Mouse (Mus musculus): ENCODE measurements around the gene Gpha2. TPM values are rescaled to one million over a fixed set of nuclear protein-coding genes. Genes with fewer than 3 reads are reported as not detected.

Gpha2 gene
- polyA plus RNA-seq (2017; shearing (Covaris generic)), result 0.30 TPM

DNA sequence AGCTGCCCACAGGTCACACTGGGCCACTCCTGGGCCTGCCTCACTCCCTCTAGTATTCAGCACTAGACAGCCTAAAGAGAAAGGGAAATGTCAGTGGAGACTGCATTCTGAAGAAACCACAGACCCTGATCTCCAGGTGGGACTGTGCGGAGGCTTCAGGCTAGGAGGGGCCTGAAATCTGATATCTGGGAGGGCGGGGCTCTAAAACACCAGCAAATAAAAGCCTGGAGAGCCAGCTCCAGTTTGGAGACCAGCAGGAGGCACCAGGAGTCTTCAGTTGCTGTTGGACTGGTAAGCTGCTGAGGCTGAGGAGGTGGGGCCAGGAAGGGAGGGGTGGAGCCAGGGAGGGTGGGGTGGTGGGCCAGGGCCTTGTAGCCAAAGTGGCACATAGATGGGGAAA, at the start of gene Gpha2:
Gene Gpha2, plus strand, starts transcription at position 246 of the 400 bp plus-strand sequence.

DNA sequence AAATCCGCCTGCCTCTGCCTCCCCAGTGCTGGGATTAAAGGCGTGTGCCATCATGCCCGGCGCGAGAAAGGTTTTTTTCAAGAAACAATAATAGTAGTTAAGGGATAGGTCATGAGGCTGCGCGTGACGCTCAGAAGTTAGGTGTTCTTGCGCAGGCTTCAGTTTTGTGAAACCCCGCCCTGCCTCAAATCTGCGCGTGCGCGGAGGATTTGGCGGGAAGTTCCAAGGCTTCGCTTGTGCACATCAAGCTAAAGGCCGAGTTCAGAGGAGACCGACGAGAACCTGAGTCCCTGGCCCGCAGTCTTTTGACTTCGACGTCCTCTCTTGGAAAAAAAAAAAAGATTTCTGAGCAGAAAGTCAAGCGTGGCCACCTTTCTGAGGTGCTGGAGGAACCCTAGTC, 42.0 kb upstream of the Gpha2 start, which contains the start of gene Majin:
Gene Majin, plus strand, starts transcription at position 258 of the 400 bp plus-strand sequence.

DNA sequence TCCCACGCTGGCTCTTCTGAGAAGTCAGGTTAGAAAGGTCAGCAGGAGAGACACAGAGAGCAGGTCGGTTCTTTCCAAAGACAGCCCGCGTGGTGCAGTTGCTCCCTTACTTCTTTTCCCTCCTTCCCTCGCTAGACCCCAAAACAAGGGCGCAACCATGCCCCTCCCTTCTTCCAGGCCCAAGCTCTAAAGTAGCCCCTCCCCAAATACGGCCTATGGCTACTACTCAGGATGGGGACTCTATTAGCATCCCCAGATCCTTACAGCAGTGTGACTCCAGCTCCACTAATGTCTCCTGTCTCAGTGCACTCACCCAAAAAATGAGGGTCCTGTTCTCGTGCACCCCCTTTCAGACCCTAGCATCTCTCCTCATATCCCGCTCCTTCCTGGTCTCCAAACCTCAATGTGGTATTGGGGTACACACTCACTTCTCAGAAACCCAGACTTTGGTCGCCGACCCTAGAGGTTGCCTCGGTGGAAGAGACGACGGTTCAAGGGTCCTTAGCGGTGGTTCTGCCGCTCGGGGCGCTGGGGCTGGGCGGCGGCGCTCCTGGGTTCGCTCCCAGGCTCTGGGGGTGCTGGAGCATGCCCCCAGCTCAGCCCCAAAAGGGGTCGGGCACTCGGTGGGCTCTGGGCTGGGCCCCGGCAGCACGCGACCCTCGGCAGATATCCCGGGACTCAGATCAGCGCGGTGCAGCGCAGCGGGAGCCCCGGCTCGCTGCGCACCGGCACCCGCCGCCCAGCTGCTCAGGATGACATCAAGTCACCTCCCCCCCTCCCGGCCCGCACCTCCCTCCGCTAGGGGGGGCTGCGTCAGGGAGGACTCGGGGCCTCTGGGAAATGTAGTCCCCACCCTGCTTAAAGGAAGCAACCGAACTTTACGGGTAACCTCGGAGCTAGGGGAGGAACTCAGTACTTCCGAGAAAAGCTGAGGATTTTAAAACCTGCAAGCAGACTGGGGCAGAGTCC, 9.2 kb downstream of the Gpha2 start, which contains the start of gene Ppp2r5b:
Gene Ppp2r5b, minus strand, starts transcription at position 789 of the 969 bp plus-strand sequence.

GRCm38 (mm10) chr19:6241274-6242107, 15.3 kb downstream of the Gpha2 start, which contains the start of gene Atg2a:
Gene Atg2a (plus strand): TSS chr19:6241668.

GRCm38 (mm10) chr19:6276426-6277421, 50.5 kb downstream of the Gpha2 start, which contains the start of gene Ehd1:
Gene Ehd1 (plus strand): TSS chr19:6276725.

Other genes starting within 250 kb of the Gpha2 start
- gene Slc22a20, start 240.2 kb upstream of the Gpha2 start, polyA plus RNA-seq (2017; shearing (Covaris generic)), result 0.10 TPM
- 76.6 TPM for gene Capn1, start 210.5 kb upstream of the Gpha2 start, polyA plus RNA-seq (2017; shearing (Covaris generic))
- gene Syvn1, start 179.8 kb upstream of the Gpha2 start, polyA plus RNA-seq (2017; shearing (Covaris generic)), result 49.6 TPM
- 43.3 TPM for gene Mrpl49, start 168.6 kb upstream of the Gpha2 start, polyA plus RNA-seq (2017; shearing (Covaris generic))
- 794 TPM for gene Fau, start 168.5 kb upstream of the Gpha2 start, polyA plus RNA-seq (2017; shearing (Covaris generic))
- 35.9 TPM for gene Znhit2, start 165.2 kb upstream of the Gpha2 start, polyA plus RNA-seq (2017; shearing (Covaris generic))
- 15.1 TPM for gene Tm7sf2, start 158.0 kb upstream of the Gpha2 start, polyA plus RNA-seq (2017; shearing (Covaris generic))
- gene Vps51, start 149.1 kb upstream of the Gpha2 start, polyA plus RNA-seq (2017; shearing (Covaris generic)), result 93.4 TPM
- not detected for gene Tmem262, start 146.3 kb upstream of the Gpha2 start, polyA plus RNA-seq (2017; shearing (Covaris generic))
- gene Gm28374, start 144.1 kb upstream of the Gpha2 start, polyA plus RNA-seq (2017; shearing (Covaris generic)), result 0.61 TPM
- 52.7 TPM for gene Zfpl1, start 141.4 kb upstream of the Gpha2 start, polyA plus RNA-seq (2017; shearing (Covaris generic))
- gene Cdca5, start 141.4 kb upstream of the Gpha2 start, polyA plus RNA-seq (2017; shearing (Covaris generic)), result 2.2 TPM
- gene AC131692.1, start 132.0 kb upstream of the Gpha2 start, polyA plus RNA-seq (2017; shearing (Covaris generic)), result not detected
- gene Naaladl1, start 120.6 kb upstream of the Gpha2 start, polyA plus RNA-seq (2017; shearing (Covaris generic)), result 0.20 TPM
- 22.7 TPM for gene Sac3d1, start 107.7 kb upstream of the Gpha2 start, polyA plus RNA-seq (2017; shearing (Covaris generic))
- gene Snx15, start 98.1 kb upstream of the Gpha2 start, polyA plus RNA-seq (2017; shearing (Covaris generic)), result 36.9 TPM
- gene Batf2, start 85.4 kb upstream of the Gpha2 start, polyA plus RNA-seq (2017; shearing (Covaris generic)), result not detected
- 20.8 TPM for gene Arl2, start 84.8 kb upstream of the Gpha2 start, polyA plus RNA-seq (2017; shearing (Covaris generic))
- gene Majin, start 42.0 kb upstream of the Gpha2 start, polyA plus RNA-seq (2017; shearing (Covaris generic)), result 0.16 TPM
- gene Ppp2r5b, start 9.5 kb downstream of the Gpha2 start, polyA plus RNA-seq (2017; shearing (Covaris generic)), result 20.2 TPM
- gene Atg2a, start 15.3 kb downstream of the Gpha2 start, polyA plus RNA-seq (2017; shearing (Covaris generic)), result 35.8 TPM
- 22.2 TPM for gene Ehd1, start 50.3 kb downstream of the Gpha2 start, polyA plus RNA-seq (2017; shearing (Covaris generic))
- gene Cdc42bpg, start 80.1 kb downstream of the Gpha2 start, polyA plus RNA-seq (2017; shearing (Covaris generic)), result 0.35 TPM
- gene Men1, start 108.6 kb downstream of the Gpha2 start, polyA plus RNA-seq (2017; shearing (Covaris generic)), result 62.9 TPM
- 205 TPM for gene Map4k2, start 114.8 kb downstream of the Gpha2 start, polyA plus RNA-seq (2017; shearing (Covaris generic))
- 281 TPM for gene Sf1, start 137.3 kb downstream of the Gpha2 start, polyA plus RNA-seq (2017; shearing (Covaris generic))
- 8.5 TPM for gene Pygm, start 158.0 kb downstream of the Gpha2 start, polyA plus RNA-seq (2017; shearing (Covaris generic))
- 244 TPM for gene Rasgrp2, start 173.0 kb downstream of the Gpha2 start, polyA plus RNA-seq (2017; shearing (Covaris generic))
- 0.13 TPM for gene Nrxn2, start 192.4 kb downstream of the Gpha2 start, polyA plus RNA-seq (2017; shearing (Covaris generic))